15 mouse cellular contexts compared by ENCODE assay signal in genomic region chr1:36567818-36568603, GRCm38 (mm10). TPM values are rescaled to one million over a fixed set of nuclear protein-coding genes. Genes with fewer than 3 reads are reported as not detected.
DNase-seq lines count a peak whose midpoint lies in the region; ATAC-seq and TF ChIP-seq lines count a peak whose summit lies in the region.
"Had no signal": no experiment of that assay in that cellular context is flagged by ENCODE, and none has a peak within 500 bp of the region (broad histone marks: within the 10 kb centered on the region; RNA-seq: fewer than 3 reads in every experiment).

No protein-coding gene starts in this region.

- no peak for TF ChIP-seq CTCF in E14TG2a.4 (conservative IDR thresholded peaks at IDR 0.05; ENCODE audit: low read length)
- no peak for TF ChIP-seq CTCF in intestine, postnatal 0 days (IDR thresholded peaks at IDR 0.05; ENCODE audit: low read depth)

- no peak overlapping the region for H3K4me2 ChIP-seq in forebrain, embryonic 12.5 days
- H3K4me2 ChIP-seq in kidney, embryonic 15.5 days = peak overlapping the region; percentile 22
- no peak overlapping the region for H3K4me2 ChIP-seq in intestine, postnatal 0 days (replicated peaks; ENCODE audit: low read depth)
- H3K4me2 ChIP-seq: hindbrain, embryonic 15.5 days; midbrain, embryonic 12.5 days; neural tube, embryonic 12.5 days had no signal

- no peak for DNase-seq in forebrain, embryonic 10.5 days (ENCODE audit: extremely low spot score, low spot score)
- no peak for DNase-seq in kidney, adult 8-10 months
- no peak for DNase-seq in right cerebral cortex, postnatal 4 days
- no peak for DNase-seq in cerebellum, adult 18-20 months
- DNase-seq: cerebellum, adult 9-11 months; right cerebral cortex, adult 18-20 months had no signal

- peaks cover 65% of the 10 kb centered on the region for H3K4me1 ChIP-seq in forebrain, embryonic 10.5 days
- peaks cover 5% of the 10 kb centered on the region; the same call in 1 of the 2 replicates for H3K4me1 ChIP-seq in forebrain, embryonic 12.5 days
- H3K4me1 ChIP-seq in kidney, embryonic 15.5 days = peaks cover 87% of the 10 kb centered on the region
- peaks cover 72% of the 10 kb centered on the region for H3K4me1 ChIP-seq in E14TG2a.4 (replicated peaks; ENCODE audit: low read depth, low read length)
- H3K4me1 ChIP-seq in intestine, postnatal 0 days (replicated peaks; ENCODE audit: control insufficient read depth, insufficient read depth, low read length) = 0 out of 2 replicates have a peak, but pooled peaks cover 2% of the 10 kb centered on the region

- 48% methylated on average over 21 of the region's 21 CpGs for WGBS in forebrain, embryonic 10.5 days
- 43% methylated on average over 21 of the region's 21 CpGs for WGBS in forebrain, embryonic 12.5 days
- WGBS in kidney, embryonic 15.5 days = 28% methylated on average over 21 of the region's 21 CpGs
- WGBS in intestine, postnatal 0 days = 62% methylated on average over 21 of the region's 21 CpGs

- H3K9me3 ChIP-seq in forebrain, embryonic 10.5 days = no peaks in the 10 kb centered on the region
- H3K9me3 ChIP-seq in forebrain, embryonic 12.5 days = no peaks in the 10 kb centered on the region
- H3K9me3 ChIP-seq in kidney, embryonic 15.5 days (replicated peaks) = no peaks in the 10 kb centered on the region
- H3K9me3 ChIP-seq in E14TG2a.4 (ENCODE audit: low read length) = no peaks in the 10 kb centered on the region
- no peaks in the 10 kb centered on the region for H3K9me3 ChIP-seq in intestine, postnatal 0 days (ENCODE audit: control insufficient read depth)
- H3K9me3 ChIP-seq: hindbrain, embryonic 15.5 days; midbrain, embryonic 12.5 days; neural tube, embryonic 12.5 days had no signal

- H3K4me3 ChIP-seq in forebrain, embryonic 10.5 days = no peak overlapping the region
- no peak overlapping the region for H3K4me3 ChIP-seq in forebrain, embryonic 12.5 days (replicated peaks)
- H3K4me3 ChIP-seq in kidney, embryonic 15.5 days (replicated peaks) = no peak overlapping the region
- peak overlapping the region; percentile 52 for H3K4me3 ChIP-seq in E14TG2a.4 (replicated peaks; ENCODE audit: low read length)
- H3K4me3 ChIP-seq in intestine, postnatal 0 days (ENCODE audit: low read depth, low read length) = no peak overlapping the region
- H3K4me3 ChIP-seq: hindbrain, embryonic 15.5 days; midbrain, embryonic 12.5 days; neural tube, embryonic 12.5 days had no signal

- H3K9ac ChIP-seq in forebrain, embryonic 12.5 days = no peak overlapping the region
- H3K9ac ChIP-seq in kidney, embryonic 15.5 days = no peak overlapping the region
- no peak overlapping the region for H3K9ac ChIP-seq in intestine, postnatal 0 days (ENCODE audit: low read depth, low read length)
- H3K9ac ChIP-seq: hindbrain, embryonic 15.5 days; liver, embryonic 14.5 days; midbrain, embryonic 12.5 days; neural tube, embryonic 12.5 days had no signal

- ATAC-seq in forebrain, embryonic 12.5 days (ENCODE audit: low FRiP score) = no peak
- ATAC-seq in kidney, embryonic 15.5 days (replicated peaks; ENCODE audit: low FRiP score) = peak; percentile 75
- ATAC-seq in intestine, postnatal 0 days = no peak
- ATAC-seq: activated CD4-positive, CD25-positive, alpha-beta regulatory T cell, adult 4 months had no signal

- no peaks in the 10 kb centered on the region for H3K27me3 ChIP-seq in forebrain, embryonic 10.5 days (ENCODE audit: poor library complexity, severe bottlenecking)
- H3K27me3 ChIP-seq in forebrain, embryonic 12.5 days = peaks cover 22% of the 10 kb centered on the region; the same call in 1 of the 2 replicates
- H3K27me3 ChIP-seq in kidney, embryonic 15.5 days = no peaks in the 10 kb centered on the region
- peaks cover 38% of the 10 kb centered on the region for H3K27me3 ChIP-seq in E14TG2a.4 (ENCODE audit: insufficient read depth, low read length)
- H3K27me3 ChIP-seq in intestine, postnatal 0 days (replicated peaks; ENCODE audit: control insufficient read depth, insufficient read depth, low read length) = no peaks in the 10 kb centered on the region
- H3K27me3 ChIP-seq: hindbrain, embryonic 15.5 days; neural tube, embryonic 12.5 days had no signal

- H3K36me3 ChIP-seq in forebrain, embryonic 10.5 days (replicated peaks) = no peaks in the 10 kb centered on the region
- H3K36me3 ChIP-seq in forebrain, embryonic 12.5 days (replicated peaks) = no peaks in the 10 kb centered on the region
- H3K36me3 ChIP-seq in kidney, embryonic 15.5 days = no peaks in the 10 kb centered on the region
- no peaks in the 10 kb centered on the region for H3K36me3 ChIP-seq in E14TG2a.4 (ENCODE audit: insufficient read depth, low read length)
- H3K36me3 ChIP-seq in intestine, postnatal 0 days (ENCODE audit: control insufficient read depth, insufficient read depth) = no peaks in the 10 kb centered on the region
- H3K36me3 ChIP-seq: hindbrain, embryonic 15.5 days; midbrain, embryonic 12.5 days; neural tube, embryonic 12.5 days had no signal

- H3K27ac ChIP-seq in forebrain, embryonic 10.5 days = peak overlapping the region; percentile 15; the same call in 1 of the 2 replicates
- no peak overlapping the region for H3K27ac ChIP-seq in forebrain, embryonic 12.5 days
- peak overlapping the region; percentile 92 for H3K27ac ChIP-seq in kidney, embryonic 15.5 days
- peak overlapping the region; percentile 50; the same call in 1 of the 2 replicates for H3K27ac ChIP-seq in intestine, postnatal 0 days (ENCODE audit: low read depth, low read length)
- H3K27ac ChIP-seq: hindbrain, embryonic 15.5 days; liver, embryonic 14.5 days; midbrain, embryonic 12.5 days; neural tube, embryonic 12.5 days had no signal

RNA-seq across cellular contexts. Expression of gene Sema4c, which starts 9.9 kb away (rescaled TPM):
- 20.1 and 21.7 TPM in 2 replicates for polyA plus RNA-seq in forebrain, embryonic 10.5 days (2016; fragmentation: Nextera tagmentation; extraction: Ambion mirVana)
- 29.8 and 31.7 TPM in 2 replicates for polyA plus RNA-seq in forebrain, embryonic 12.5 days (2016; fragmentation: Nextera tagmentation; extraction: Ambion mirVana)
- polyA plus RNA-seq in kidney, embryonic 15.5 days (2015; fragmentation: Nextera tagmentation; extraction: Ambion mirVana) = 19.3 and 23.3 TPM in 2 replicates
- polyA plus RNA-seq in intestine, postnatal 0 days (2015; fragmentation: Nextera tagmentation; extraction: Ambion mirVana) = 3.5 and 3.9 TPM in 2 replicates

RNA-seq across cellular contexts. Expression of gene Ankrd39, which starts 20.8 kb away (rescaled TPM):
- polyA plus RNA-seq in forebrain, embryonic 10.5 days (2016; fragmentation: Nextera tagmentation; extraction: Ambion mirVana) = 17.9 and 22.2 TPM in 2 replicates
- 16.7 and 17.9 TPM in 2 replicates for polyA plus RNA-seq in forebrain, embryonic 12.5 days (2016; fragmentation: Nextera tagmentation; extraction: Ambion mirVana)
- 26.2 and 26.3 TPM in 2 replicates for polyA plus RNA-seq in kidney, embryonic 15.5 days (2015; fragmentation: Nextera tagmentation; extraction: Ambion mirVana)
- 15.0 and 18.5 TPM in 2 replicates for polyA plus RNA-seq in intestine, postnatal 0 days (2015; fragmentation: Nextera tagmentation; extraction: Ambion mirVana)

RNA-seq across cellular contexts. Expression of gene Gm42417, which starts 28.8 kb away (rescaled TPM):
- not detected in 2 replicates for polyA plus RNA-seq in forebrain, embryonic 10.5 days (2016; fragmentation: Nextera tagmentation; extraction: Ambion mirVana)
- polyA plus RNA-seq in forebrain, embryonic 12.5 days (2016; fragmentation: Nextera tagmentation; extraction: Ambion mirVana) = 0.50 TPM in 1 of 2 replicates, not detected in the other
- polyA plus RNA-seq in kidney, embryonic 15.5 days (2015; fragmentation: Nextera tagmentation; extraction: Ambion mirVana) = 0.32 and 0.75 TPM in 2 replicates
- polyA plus RNA-seq in intestine, postnatal 0 days (2015; fragmentation: Nextera tagmentation; extraction: Ambion mirVana) = 0.22 TPM in 1 of 2 replicates, not detected in the other
- polyA plus RNA-seq: liver, embryonic 14.5 days; midbrain, embryonic 12.5 days; neural tube, embryonic 12.5 days had no signal

RNA-seq across cellular contexts. Expression of gene Ankrd23, which starts 31.3 kb away (rescaled TPM):
- polyA plus RNA-seq in forebrain, embryonic 10.5 days (2016; fragmentation: Nextera tagmentation; extraction: Ambion mirVana) = 15.3 and 16.5 TPM in 2 replicates
- 14.8 and 15.0 TPM in 2 replicates for polyA plus RNA-seq in forebrain, embryonic 12.5 days (2016; fragmentation: Nextera tagmentation; extraction: Ambion mirVana)
- 21.8 and 22.1 TPM in 2 replicates for polyA plus RNA-seq in kidney, embryonic 15.5 days (2015; fragmentation: Nextera tagmentation; extraction: Ambion mirVana)
- polyA plus RNA-seq in intestine, postnatal 0 days (2015; fragmentation: Nextera tagmentation; extraction: Ambion mirVana) = 2.1 and 3.8 TPM in 2 replicates

RNA-seq across cellular contexts. Expression of gene Cnnm3, which starts 56.3 kb away (rescaled TPM):
- polyA plus RNA-seq in forebrain, embryonic 10.5 days (2016; fragmentation: Nextera tagmentation; extraction: Ambion mirVana) = 2.9 and 3.0 TPM in 2 replicates
- polyA plus RNA-seq in forebrain, embryonic 12.5 days (2016; fragmentation: Nextera tagmentation; extraction: Ambion mirVana) = 3.4 and 4.5 TPM in 2 replicates
- 3.7 and 4.0 TPM in 2 replicates for polyA plus RNA-seq in kidney, embryonic 15.5 days (2015; fragmentation: Nextera tagmentation; extraction: Ambion mirVana)
- 2.5 and 2.6 TPM in 2 replicates for polyA plus RNA-seq in intestine, postnatal 0 days (2015; fragmentation: Nextera tagmentation; extraction: Ambion mirVana)
